Mouse (Mus musculus): Measurements from ENCODE around the gene Olfr523. TPM values are rescaled to one million over a fixed set of nuclear protein-coding genes. Genes with fewer than 3 reads are reported as not detected.
"Not testable (repeated sequence)": the region's sequence is repeated elsewhere in the genome, so short reads cannot be mapped to it uniquely, and the experiment has no call there.

Olfr523 gene
- polyA plus RNA-seq (2015; fragmentation: Nextera tagmentation; extraction: Ambion mirVana): 0.08 TPM in 2 replicates

DNA sequence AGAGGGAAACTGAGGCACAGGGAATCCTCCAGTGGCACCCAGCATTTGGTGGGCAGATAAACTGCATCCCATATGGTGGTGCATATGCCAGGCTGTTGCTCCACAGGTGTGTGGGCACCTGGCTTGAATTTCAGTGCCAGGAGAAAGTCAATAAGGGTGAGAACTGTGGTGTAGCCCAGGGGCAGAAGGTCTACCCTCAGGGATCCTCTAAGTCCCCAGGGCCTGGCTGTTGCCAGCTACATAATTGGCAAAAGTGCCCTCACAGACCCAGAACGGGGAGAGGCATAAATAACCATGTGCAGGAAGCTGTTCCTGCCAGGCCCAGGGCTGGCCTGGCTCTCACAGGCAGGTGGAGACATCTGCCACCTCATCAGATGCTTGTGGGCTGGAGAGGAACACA, at the start of gene Olfr523:
Olfr523 (plus strand) TSS at position 282 of the 400 bp plus-strand sequence.
- DNase-seq (ENCODE audit: low spot score): no peak

DNA sequence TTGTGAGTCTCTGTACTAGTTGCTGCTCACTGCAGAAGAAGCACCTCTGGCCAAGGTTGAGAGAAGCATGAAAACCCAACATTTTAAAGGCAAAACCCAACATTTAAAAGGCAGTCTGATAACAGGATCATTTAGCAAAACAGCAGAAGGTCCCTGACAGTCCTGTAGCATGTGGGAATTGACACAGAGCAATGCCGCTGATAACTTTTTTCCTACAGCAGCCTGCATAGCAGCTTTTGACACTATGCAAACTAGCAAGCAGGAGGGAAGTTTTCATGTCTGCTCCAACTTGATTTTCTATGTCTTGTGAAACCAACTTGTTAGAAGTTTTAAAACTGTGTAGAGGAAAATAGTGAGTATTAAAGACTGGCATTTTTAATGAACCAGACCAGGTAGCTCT, 48.6 kb upstream of the Olfr523 start:
- no peak for DNase-seq (ENCODE audit: low spot score)

DNA sequence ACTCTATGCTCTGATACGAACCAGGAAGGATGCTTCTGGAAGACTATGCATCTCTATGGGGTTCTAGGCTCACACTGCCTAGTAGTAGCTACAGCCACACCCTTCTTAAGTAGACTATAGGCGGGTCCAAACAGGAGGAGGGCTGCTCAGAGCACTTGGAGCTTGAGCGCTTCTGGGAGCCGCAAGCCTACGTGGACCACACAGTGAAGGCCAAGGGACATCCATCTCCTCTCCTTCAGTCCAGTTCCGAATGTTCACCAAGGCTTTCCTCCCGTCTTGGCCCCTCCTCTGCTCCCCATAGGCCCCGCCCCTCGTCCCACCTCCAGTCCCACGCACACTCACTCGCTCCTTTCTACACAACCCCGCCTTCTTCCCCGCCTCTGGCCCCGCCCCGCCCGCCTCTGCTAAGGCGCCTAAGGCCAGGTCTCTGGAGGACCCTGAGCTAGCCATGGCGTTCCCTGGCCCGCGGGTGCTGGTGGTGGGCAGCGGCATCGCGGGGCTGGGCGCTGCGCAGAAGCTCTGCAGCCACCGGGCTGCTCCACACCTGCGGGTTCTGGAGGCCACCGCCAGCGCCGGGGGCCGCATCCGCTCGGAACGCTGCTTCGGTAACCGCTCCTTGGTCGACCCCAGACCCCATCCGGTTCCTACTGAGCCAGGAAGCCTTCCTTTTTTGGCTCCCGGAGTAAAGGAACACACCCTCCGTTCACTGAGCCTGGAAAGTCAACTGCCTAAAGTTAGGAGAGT, 47.6 kb upstream of the Olfr523 start:
- DNase-seq (ENCODE audit: low spot score): peak; percentile 87

DNA sequence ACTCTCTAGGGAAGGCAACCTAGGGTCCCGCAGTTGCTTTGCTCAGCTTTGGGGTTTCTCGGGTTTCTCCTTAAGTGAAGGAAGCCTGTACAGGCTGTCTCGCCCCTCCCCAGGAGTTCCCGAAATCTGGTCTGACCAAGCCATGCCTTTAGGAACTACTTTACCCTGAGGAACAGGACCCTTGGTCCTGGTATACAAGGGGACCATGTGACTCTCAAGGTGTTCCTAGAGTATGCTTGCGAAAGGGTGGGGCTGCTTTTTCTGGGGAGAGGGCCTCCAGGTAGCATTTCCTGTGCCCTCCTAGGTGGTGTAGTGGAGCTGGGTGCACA, 47.0 kb upstream of the Olfr523 start:
- DNase-seq (ENCODE audit: low spot score): no peak

DNA sequence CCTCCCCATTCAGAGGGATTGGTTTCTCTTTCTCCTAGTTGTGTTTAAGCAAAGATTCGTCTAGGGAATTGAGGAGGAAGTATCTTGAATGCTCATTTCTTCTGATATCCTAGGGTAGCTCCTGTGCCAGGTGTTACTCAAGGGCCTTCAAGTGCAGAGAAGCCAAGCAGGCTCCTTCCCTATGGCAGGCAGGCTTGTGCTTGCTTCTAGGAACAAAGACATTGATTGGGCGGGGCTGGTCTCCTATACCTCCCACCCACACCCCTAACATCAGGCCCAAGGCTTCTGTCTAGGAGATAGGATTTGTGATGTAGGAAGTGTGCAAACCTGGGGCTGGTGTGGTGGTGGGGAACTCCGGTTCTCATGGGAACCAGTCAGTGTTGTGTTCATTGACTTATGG, 46.1 kb upstream of the Olfr523 start:
- no peak for DNase-seq (ENCODE audit: low spot score)

DNA sequence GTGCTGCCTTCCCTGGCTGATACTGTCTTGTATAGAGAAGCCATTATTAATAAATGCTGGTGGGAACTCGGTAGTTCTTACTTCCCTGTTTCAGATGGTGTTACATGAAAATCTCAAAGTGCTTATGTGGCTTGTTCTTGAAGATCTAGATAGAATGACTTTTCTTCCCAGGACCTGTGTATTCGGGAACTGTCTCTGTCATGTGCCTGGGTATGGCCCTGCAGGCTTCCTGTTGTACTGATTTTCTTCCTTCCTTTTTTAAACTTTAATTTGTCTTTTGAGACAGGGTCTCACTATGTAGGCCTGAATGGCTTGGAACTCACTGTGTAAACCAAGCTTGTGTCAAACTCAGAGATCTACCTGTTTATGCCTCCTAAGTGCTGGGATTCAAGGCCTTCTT, 45.1 kb upstream of the Olfr523 start:
- no peak for DNase-seq (ENCODE audit: low spot score)

DNA sequence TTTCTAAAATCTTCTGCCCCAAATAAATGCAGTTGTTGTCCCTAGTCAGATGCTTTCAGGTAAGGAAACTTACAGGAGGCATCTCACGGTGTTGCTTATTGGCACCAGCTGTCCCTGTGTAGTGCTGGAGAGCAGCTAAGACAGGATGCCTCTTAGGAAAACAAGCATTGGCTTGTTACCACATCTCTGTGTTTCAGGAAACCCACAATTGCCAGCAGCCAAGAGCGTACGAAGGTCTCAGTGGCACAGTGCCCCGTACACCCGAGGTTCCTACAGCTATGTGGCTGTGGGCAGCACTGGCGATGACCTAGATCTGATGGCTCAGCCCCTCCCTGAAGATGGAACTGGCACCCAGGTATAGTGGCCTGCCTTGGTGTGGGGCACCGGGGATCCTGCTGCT, 40.8 kb upstream of the Olfr523 start:
- DNase-seq (ENCODE audit: low spot score): not testable (repeated sequence)

DNA sequence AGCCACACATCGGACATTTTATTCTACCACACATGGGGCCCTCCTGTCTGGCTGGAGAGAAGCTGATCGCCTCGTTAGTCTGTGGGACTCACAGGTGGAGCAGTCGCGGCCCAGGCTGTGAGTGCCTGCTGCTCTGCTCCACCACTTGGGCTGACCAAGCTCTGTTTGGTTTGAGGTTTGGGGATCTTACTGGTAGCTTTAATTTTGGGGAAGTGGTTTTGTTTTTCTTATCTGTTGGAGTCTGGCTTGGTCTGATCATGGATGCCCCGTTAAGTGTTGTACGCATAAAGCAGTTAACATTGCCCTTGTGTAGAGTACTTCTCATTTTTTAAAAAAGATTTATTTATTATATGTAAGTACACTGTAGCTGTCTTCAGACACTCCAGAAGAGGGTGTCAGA, 39.0 kb upstream of the Olfr523 start:
- not testable (repeated sequence) for DNase-seq (ENCODE audit: low spot score)

DNA sequence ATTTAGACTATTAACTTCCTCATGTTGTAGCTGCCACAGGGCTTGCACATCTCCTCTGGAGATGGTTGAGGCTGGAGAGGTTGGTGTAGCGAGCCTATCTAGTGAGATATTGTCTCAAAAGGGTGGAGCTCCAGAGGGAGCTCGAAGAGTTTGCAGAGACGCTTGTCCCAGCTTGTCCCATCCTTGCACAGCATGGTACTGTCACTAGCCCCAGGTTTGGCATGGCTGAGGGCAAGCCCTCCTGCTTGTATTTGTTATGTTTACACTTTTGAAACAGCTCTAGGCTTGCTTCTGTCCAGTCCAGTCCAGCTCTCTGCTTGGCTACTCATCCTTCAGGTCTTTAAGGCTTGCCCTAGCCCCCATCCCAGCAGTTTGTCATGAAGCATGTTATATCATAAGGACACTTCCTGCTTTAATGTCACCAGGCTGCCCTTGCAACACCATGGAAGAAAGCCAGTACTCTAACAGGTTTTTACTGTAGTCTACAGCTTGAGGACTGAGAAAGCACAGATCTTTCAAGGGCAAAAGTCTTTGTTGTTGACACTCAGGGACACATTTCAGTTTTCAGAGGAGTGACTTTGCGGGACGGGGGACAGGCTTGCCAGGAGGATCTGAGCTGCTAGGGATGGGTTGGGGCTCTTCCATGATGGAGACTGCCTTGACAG, 37.8 kb upstream of the Olfr523 start:
- DNase-seq (ENCODE audit: low spot score): no peak

DNA sequence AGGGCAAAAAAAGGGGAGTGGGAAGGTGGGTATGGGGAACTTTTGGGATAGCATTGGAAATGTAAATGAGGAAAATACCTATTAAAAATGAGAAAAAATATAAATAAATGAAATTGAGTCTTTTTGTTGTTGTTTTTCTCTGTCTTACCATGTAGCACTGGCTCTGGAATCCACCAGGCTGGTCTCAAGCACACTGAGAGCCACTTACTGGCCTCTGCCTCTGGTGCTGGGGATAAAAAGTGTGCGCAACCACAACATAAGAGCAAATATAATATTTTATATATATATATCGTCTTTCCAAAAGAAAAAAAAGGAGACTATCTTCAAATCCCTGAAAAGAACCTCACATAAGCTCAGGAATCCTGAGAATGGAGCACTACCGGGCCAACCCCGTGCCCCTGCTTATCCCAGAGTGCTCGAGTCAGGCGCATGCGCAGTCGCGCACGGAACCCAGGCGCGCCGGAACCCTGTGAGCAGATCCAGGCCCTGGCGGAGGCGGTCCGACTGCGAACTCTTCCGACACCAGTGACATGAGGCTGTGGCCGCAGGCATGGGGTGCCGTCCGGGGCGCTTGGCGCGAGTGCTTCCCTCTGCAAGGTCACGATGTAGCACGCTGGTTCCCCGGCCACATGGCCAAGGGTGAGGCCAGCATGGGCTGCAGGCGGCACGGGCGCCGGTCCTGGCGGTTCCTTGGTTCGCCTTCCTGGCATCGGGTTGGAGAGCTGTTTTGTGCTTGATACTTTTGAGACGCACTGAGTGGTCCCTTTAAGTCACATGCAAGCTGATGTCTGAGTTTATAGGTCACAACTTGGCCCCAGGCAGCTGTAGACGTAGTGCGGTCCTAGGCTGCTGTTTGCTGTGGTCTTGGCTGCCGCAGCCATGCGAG, 35.6 kb upstream of the Olfr523 start, which contains the start of gene Mtg1:
Mtg1 (plus strand) TSS at position 430 of the 886 bp plus-strand sequence.
- peak; percentile 96 for DNase-seq (ENCODE audit: low spot score)

DNA sequence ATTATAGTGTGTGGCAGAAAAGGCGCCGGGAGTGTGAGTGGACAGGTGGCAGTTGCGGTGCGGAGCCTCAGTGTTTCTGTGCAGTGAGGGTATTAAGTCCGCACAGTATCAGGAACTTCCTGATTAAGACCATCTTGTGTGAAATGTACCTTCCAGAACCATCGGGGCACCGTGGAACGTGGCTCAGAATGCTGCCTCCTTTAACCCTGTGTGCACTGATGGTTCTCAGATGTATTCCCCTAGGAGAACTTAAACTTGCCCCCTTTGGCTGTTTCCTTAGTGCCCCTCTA, 35.1 kb upstream of the Olfr523 start:
- DNase-seq (ENCODE audit: low spot score): no peak

DNA sequence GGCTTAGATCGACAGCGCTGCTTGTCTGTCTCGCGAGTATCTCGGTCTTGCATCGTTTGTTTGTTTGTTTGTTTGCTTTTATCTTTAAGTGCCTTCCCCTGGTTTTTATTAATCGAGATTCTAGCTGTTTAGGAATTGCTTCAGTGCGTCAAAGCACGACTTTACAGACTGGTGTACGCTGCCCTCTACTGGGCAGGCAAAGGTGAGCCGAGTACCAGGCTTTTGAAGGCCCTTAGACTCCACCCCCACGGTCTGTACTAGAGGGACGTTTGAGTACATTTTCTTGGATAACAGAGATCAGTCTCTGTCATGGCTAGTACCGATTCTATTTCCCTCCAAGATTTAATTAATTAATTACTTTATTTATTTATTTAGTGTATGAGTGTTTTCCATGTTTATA, 31.7 kb upstream of the Olfr523 start:
- DNase-seq (ENCODE audit: low spot score): peak; percentile 73

DNA sequence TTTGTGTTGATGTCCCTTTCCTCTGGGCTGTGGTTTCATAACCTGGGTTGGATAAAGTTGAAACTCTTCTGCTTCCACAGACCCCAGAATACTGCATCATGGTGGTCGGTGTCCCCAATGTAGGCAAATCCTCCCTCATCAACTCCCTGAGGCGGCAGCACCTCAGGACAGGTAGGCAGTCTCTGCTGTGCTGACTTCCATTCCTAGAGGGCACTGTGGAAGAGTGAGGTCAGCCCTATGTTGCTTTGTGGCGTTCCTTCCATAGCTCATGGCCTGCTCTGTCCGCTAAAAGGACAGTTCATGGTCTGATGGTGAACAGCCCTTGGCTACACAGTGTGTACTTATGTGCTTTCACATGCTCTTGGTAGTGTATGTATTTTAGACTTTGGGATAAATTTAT, 28.5 kb upstream of the Olfr523 start:
- no peak for DNase-seq (ENCODE audit: low spot score)

DNA sequence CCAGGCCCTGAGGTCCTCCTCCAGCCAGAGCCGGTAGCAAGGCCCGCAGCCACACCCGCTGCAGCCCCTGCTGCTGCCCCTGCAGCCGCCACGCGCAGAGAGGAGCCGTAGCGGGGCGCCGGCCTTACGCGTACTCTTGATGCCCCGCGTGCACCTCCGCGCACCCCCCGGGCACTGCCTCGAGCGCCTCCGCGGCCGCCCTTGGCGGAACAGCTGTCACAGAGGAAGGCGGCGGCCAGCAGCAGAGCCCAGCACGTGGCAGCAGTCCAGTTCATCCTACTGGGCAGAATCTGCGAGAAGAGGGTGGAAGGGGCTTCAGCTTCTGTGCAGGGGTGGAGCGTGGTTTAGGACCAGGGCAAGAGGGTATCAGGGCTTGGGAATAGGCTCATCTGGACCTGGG, 19.6 kb upstream of the Olfr523 start:
- DNase-seq (ENCODE audit: low spot score): no peak

DNA sequence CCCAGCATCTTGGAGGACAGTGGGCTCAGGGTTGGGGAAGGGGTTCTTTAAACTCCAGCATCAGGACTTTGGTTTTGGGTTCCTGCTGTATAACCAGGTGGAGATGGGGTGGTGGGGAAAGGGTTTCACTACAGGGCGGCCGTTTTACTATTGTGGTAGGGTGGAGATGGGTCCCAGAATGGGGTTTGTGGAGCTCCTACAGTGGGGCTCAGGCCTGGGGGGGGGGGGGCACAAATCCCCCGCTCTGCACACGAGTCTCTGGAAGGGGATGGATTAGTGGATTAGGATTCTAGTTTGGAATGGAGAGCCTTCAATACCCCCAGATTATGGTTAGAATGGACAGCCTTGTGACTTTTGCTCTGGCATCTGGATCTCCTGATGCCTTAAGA, 19.2 kb upstream of the Olfr523 start:
- no peak for DNase-seq (ENCODE audit: low spot score)

DNA sequence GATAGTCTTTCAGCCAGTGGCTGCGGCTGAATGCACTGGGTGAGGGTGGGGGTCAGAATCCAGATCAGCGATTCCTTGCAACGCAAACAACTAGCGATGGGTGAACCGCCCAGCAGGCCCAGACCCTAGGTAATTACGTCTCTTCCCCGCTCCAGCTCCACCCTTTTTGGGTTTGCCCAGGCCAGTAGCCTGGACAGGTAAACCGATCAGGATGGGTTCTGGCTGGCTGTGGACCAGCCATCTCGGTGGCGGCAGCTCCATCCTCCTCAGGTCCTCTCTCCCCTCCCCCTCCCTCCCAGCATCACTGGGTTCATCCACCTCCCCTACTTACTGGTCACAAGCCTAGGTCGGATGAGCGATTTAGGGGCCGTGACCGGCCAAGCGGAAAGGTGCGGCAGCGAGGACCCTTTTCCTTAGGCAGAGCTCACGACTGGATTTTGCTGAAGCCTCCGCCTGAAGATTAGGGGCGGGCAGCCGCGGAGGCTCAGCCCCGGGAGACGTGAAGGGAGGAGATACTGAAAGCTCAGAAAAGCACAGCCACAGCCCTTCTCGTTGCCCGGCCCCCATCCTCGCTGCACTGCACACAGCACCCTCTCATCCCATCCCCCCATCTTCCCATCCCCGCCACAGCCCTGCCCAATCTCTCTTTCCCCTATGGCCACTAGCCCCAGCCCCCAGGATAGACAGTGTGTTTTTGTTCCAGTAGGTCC, 18.6 kb upstream of the Olfr523 start, which contains the start of gene Sprn:
Sprn (minus strand) TSS at position 660 of the 710 bp plus-strand sequence.
- DNase-seq (ENCODE audit: low spot score): no peak

DNA sequence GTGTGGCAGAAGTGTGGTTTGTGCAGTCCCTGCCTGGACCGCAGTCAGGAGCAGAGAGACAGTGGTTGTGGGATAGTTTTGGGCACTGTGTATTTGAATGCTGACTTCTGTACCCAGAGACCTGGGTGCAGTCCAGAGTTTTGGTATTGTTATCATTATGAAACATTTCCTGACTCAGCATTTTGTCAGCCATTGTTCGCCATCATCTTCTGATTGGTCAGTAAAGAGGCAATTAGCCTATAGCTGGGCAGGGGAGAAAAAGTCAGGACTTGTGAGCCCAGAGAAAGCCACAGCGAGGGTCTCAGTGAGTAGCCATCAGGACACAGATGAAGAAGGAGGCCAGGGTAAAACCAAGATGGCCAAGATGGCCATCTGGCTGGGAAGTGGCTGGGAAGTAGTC, 12.7 kb upstream of the Olfr523 start:
- no peak for DNase-seq (ENCODE audit: low spot score)

DNA sequence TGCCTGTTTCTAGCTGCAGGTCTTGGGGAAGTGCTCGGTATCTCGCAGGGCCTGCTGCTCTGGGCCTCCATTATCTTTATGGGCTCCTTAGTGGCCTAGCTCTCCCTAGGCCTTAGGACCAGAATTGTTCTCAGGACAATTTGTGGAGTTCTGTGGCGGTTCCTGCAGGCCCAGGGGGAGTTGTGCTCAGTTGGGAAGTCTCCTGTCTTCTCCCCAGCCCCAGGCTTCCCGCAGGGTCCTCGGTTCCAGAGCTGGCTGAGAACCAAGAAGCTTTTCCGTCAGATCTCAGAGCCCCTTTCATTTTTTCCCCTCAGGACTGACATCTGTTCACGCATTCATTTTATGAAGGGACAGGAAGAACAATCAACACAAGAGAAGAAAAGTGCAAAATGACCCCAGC, 8.4 kb upstream of the Olfr523 start, which contains the start of gene Olfr522:
Olfr522 (minus strand) TSS at position 101 of the 400 bp plus-strand sequence.
- DNase-seq (ENCODE audit: low spot score): no peak

DNA sequence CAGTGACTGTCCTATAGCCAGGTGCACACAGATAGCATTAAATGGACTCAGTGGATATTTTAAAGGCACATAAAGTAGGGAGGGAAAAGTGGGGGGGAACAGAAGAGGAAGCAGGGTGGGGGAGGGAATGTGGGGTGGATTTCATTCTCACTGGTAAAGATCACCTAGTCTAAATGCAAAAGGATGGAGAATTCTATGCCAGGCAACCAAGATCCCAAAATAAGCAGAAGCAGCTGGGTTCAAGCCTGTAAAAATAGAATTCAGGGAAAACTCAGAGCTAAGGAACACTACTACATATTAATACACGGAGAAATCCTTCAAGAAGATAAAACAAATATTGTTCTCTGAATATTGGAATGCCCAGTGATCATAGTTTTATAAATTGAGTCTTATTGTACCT, 5.1 kb upstream of the Olfr523 start:
- DNase-seq (ENCODE audit: low spot score): no peak

DNA sequence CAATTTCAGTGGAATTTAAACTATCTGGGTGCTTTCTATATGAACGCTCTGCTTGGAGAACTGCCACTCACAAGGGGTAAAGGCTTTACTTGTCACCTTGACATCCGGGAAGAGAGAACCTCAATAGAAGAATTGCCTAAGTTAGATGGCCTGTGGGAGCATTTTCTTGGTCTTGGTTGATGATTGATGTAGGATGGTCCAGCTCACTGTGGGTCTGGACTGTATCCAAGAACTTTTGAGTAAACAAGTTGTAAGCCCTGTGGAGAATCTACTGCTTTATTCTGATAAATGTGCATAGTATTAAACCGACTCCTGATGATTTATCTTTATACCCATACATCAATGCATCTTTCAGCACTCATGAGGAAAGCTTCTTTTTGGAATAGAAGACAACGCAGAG, 3.6 kb upstream of the Olfr523 start:
- DNase-seq (ENCODE audit: low spot score): no peak

DNA sequence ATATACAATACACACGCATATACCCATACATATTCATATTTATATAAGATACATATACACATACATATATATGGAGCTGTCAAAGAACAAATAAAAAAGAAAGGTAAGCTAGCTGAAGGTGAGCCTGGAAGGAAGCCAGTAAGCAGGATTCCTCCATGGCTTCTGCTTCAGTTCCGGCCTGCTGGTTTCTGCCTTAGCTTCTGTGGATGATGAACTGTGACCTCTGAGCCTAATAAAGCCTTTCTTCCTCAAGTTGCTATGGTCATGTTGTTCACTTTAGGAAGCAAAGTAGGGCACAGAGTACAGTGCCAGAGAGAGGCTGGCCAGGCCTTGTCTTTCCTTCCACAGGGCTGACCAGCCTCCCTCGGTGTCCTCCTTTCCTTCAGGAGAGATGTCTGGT, 2.2 kb upstream of the Olfr523 start:
- no peak for DNase-seq (ENCODE audit: low spot score)

DNA sequence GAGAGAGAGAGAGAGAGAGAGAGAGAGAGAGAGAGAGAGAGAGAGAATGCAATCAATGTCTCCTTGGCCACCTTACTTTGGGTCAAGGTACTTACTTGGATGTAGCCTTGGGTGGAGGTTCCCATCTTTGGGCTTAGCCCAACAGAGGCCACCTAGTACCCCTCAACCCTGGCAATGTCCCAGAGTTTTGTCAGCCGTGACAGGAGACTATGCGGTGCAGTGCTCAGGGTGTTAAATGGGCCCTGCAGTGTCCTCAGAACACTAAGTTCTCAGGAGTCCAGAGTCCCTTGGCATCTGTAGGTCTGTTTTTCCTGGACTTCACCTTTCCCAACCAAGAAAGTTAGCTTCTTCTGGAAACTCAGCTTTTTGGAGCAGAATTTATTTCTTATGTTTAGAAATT, 6.2 kb downstream of the Olfr523 start:
- no peak for DNase-seq (ENCODE audit: low spot score)

All from thymus, postnatal 0 days (tissue).